Mouse (Mus musculus): ENCODE data around the gene Hist1h2bn. TPM values are rescaled to one million over a fixed set of nuclear protein-coding genes. Genes with fewer than 3 reads are reported as not detected.
"Not testable (repeated sequence)": the region's sequence is repeated elsewhere in the genome, so short reads cannot be mapped to it uniquely, and the experiment has no call there.

The Hist1h2bn gene
- polyA plus RNA-seq, 1 experiment from 2014 or later = not detected

GRCm38 (mm10) chr13:21755707-21756106, 1.8 kb downstream of the Hist1h2bn start:
- H3K4me1 ChIP-seq (replicated peaks) = peaks cover 19% of the 10 kb centered on the region
- H3K9ac ChIP-seq = no peak overlapping the region
- no peak overlapping the region for H3K4me3 ChIP-seq
- no peaks in the 10 kb centered on the region for H3K36me3 ChIP-seq
- no peak overlapping the region for H3K27ac ChIP-seq (replicated peaks)
- ATAC-seq (ENCODE audit: low FRiP score, low read depth) = no peak
- H3K27me3 ChIP-seq = no peaks in the 10 kb centered on the region
- no peaks in the 10 kb centered on the region for H3K9me3 ChIP-seq
- H3K4me2 ChIP-seq = no peak overlapping the region
- 71% methylated on average over 1 of the region's 1 CpGs for WGBS

DNA sequence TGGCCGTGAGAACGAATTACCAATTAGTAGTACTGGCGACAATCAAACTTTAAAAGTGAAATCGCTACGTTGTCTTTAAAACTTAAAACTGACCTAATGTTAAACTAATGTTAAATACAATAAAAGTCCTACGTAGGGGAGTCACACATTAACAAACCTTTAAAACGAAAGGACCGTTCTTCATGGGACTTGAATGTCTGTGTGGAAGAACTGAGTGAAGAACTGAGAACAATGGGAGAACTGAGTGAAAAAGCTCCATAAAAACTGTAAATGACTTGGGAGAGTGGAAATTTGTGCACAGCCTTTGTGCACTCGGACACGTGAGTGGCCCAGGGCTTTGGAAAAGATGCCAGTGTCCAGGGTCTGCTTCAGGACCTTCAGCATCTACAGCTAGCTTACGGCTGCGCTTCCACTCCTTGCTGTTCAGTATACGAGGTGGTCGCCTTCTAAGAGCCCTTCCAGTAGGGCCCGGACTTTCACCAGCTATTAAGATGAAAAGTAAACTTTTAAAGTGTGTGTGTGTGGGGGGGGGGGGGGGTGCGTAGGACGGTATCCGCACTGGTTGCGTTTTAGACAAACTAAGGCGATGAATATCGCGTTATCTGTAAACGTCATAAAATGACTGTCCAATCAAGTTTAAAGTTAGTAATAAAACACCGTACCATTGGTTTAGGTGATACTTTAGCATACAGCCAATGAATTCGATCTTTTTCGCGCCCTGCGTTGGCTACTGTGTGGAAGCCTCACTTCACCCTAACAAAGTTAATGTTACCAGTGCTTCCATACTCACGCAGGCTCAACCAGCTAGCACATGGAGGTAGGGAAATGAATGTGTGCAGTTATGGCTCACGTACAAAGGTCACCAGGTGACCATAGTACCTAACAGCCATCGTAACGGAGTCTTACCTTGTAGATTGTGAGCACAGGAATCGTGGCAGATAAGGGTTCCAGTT, 25.2 kb downstream of the Hist1h2bn start:
- H3K4me1 ChIP-seq (replicated peaks) = peaks cover 36% of the 10 kb centered on the region

DNA sequence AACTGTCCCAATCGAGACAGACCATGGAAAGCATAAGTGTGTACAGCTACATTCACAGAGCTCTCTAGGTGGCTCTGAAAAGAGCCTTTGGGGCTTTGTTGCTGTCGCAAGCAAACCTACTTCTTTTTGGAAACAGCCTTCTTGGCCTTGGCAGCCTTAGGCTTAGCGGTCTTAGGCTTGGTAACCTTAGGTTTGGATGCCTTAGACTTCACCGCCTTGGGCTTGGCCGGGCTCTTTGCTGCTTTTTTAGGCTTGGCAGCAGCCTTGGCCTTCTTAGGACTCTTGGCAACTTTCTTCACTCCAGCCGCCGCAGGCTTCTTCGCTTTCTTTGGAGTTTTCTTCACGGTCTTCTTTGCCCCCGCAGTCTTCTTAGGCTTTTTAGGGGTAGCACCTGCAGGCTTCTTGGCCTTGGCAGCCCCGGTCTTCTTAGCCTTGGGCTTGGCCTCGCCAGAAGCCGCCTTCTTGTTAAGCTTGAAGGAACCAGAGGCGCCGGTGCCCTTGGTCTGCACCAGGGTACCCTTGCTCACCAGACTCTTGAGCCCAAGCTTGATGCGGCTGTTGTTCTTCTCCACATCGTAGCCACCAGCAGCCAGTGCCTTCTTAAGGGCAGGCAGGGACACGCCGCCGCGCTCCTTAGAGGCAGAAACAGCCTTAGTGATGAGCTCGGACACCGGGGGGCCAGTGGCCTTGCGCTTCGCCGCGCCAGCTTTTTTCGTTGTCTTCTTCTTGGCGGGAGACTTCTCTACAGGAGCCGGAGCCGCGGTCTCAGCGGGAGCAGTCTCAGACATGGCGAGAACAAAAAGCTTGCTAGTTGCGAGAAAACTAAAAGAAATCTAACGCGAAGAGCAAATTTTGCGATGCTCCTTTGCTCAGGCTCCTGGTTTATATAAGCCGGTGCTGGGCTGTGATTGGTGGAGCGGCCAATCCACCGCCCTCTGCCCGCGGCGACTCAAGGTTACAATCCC, 26.1 kb downstream of the Hist1h2bn start, which contains the start of gene Hist1h1b:
TSS of gene Hist1h1b (minus strand) at position 859 of the 965 bp plus-strand sequence.
- H3K9me3 ChIP-seq = no peaks in the 10 kb centered on the region
- peak within 1 kb of the TSS; percentile 55 for H3K9ac ChIP-seq
- H3K36me3 ChIP-seq = no peaks in the 10 kb centered on the region
- peak within 1 kb of the TSS; percentile 69 for H3K27ac ChIP-seq (replicated peaks)
- H3K27me3 ChIP-seq = peaks cover 6% of the 10 kb centered on the region; the same call in 1 of the 2 replicates
- ATAC-seq (ENCODE audit: low FRiP score, low read depth) = 0 out of 2 replicates have a peak, but pooled peaks have one; percentile 1
- under 1% methylated on average over 44 of the region's 44 CpGs for WGBS
- peak within 1 kb of the TSS; percentile 86 for H3K4me2 ChIP-seq
- peaks cover 36% of the 10 kb centered on the region for H3K4me1 ChIP-seq (replicated peaks)
- peak within 1 kb of the TSS; percentile 47 for H3K4me3 ChIP-seq

More for the DNA sequence above, 25.2 kb downstream of the Hist1h2bn start:
- H3K36me3 ChIP-seq = no peaks in the 10 kb centered on the region
- H3K27ac ChIP-seq (replicated peaks) = peak overlapping the region; percentile 69
- H3K9me3 ChIP-seq = no peaks in the 10 kb centered on the region
- 5% methylated on average over 33 of the region's 33 CpGs for WGBS
- H3K27me3 ChIP-seq = peaks cover 6% of the 10 kb centered on the region; the same call in 1 of the 2 replicates
- H3K9ac ChIP-seq = peak overlapping the region; percentile 55
- peak overlapping the region; percentile 47 for H3K4me3 ChIP-seq
- peak; percentile 96 for ATAC-seq (ENCODE audit: low FRiP score, low read depth)
- peak overlapping the region; percentile 86 for H3K4me2 ChIP-seq

GRCm38 (mm10) chr13:21781021-21781555, 27.2 kb downstream of the Hist1h2bn start:
- H3K4me3 ChIP-seq = peak overlapping the region; percentile 47; the same call in 1 of the 2 replicates
- no peak for ATAC-seq (ENCODE audit: low FRiP score, low read depth)
- peak overlapping the region; percentile 86 for H3K4me2 ChIP-seq
- H3K36me3 ChIP-seq = no peaks in the 10 kb centered on the region
- H3K9ac ChIP-seq = no peak overlapping the region
- H3K27ac ChIP-seq (replicated peaks) = no peak overlapping the region
- H3K27me3 ChIP-seq = peaks cover 6% of the 10 kb centered on the region; the same call in 1 of the 2 replicates
- WGBS = 51% methylated on average over 6 of the region's 6 CpGs
- no peaks in the 10 kb centered on the region for H3K9me3 ChIP-seq
- H3K4me1 ChIP-seq (replicated peaks) = peaks cover 42% of the 10 kb centered on the region

GRCm38 (mm10) chr13:21781639-21782038, 27.7 kb downstream of the Hist1h2bn start:
- WGBS = 91% methylated on average over 1 of the region's 1 CpGs
- peaks cover 45% of the 10 kb centered on the region for H3K4me1 ChIP-seq (replicated peaks)
- no peak overlapping the region for H3K27ac ChIP-seq (replicated peaks)
- no peak for ATAC-seq (ENCODE audit: low FRiP score, low read depth)
- peaks cover 6% of the 10 kb centered on the region; the same call in 1 of the 2 replicates for H3K27me3 ChIP-seq
- no peak overlapping the region for H3K4me2 ChIP-seq
- H3K9me3 ChIP-seq = no peaks in the 10 kb centered on the region
- no peak overlapping the region for H3K9ac ChIP-seq
- no peaks in the 10 kb centered on the region for H3K36me3 ChIP-seq
- no peak overlapping the region for H3K4me3 ChIP-seq

DNA sequence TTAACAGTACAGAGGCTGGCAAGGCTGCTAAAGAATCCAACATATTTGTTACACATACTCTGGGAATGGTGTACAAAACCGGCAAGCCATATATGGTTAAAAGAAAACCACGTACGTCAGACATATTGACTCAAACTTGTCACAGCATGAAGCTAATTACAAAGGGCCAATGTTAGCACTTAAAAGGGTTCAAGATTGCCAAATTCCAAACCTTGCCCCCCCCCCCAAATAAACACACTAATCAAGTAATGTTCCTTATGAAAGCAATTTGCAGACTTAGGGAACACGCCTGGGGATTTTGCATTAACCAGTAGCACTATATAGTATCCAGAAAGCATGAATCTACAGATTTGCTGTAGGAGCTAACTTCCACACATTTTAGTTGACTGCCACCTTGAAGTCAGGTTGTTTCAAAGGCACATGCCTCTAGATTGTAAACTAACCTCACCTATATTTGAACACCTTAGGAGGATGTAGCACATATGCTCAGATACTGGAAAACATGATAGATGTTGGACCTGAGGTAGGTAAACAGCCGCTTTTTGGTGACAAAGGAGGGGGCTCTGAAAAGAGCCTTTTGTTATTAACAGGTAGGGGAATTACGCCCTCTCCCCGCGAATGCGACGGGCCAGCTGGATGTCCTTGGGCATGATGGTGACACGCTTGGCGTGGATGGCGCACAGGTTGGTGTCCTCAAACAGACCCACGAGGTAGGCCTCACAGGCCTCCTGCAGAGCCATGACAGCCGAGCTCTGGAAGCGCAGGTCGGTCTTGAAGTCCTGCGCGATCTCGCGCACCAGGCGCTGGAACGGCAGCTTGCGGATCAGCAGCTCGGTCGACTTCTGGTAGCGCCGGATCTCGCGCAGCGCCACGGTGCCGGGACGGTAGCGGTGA, 28.7 kb downstream of the Hist1h2bn start:
- not testable (repeated sequence) for H3K27me3 ChIP-seq; H3K36me3 ChIP-seq; H3K9me3 ChIP-seq; ATAC-seq (ENCODE audit: low FRiP score, low read depth)
- Histone ChIP-seq H3K4me2 (peak overlapping the region; percentile 85), H3K4me1 (replicated peaks) (peaks cover 45% of the 10 kb centered on the region), H3K9ac (peak overlapping the region; percentile 48), H3K4me3 (peak overlapping the region; percentile 41), H3K27ac (replicated peaks) (peak overlapping the region; percentile 72)
- WGBS = under 1% methylated on average over 14 of the region's 35 CpGs

GRCm38 (mm10) chr13:21783255-21783617, 29.3 kb downstream of the Hist1h2bn start, which contains the start of gene Hist1h3i:
Gene Hist1h3i, minus strand, starts transcription at chr13:21783370.
- Histone ChIP-seq H3K4me1 (replicated peaks) (peaks cover 49% of the 10 kb centered on the region), H3K4me2 (peak within 1 kb of the TSS; percentile 85), H3K27me3 (peaks cover 6% of the 10 kb centered on the region; the same call in 1 of the 2 replicates), H3K4me3 (peak within 1 kb of the TSS; percentile 41), H3K27ac (replicated peaks) (peak within 1 kb of the TSS; percentile 72), H3K9me3 (no peaks in the 10 kb centered on the region), H3K36me3 (no peaks in the 10 kb centered on the region), H3K9ac (peak within 1 kb of the TSS; percentile 48)
- peak; percentile 82 for ATAC-seq (ENCODE audit: low FRiP score, low read depth)
- WGBS = 0% methylated on average over 17 of the region's 20 CpGs

DNA sequence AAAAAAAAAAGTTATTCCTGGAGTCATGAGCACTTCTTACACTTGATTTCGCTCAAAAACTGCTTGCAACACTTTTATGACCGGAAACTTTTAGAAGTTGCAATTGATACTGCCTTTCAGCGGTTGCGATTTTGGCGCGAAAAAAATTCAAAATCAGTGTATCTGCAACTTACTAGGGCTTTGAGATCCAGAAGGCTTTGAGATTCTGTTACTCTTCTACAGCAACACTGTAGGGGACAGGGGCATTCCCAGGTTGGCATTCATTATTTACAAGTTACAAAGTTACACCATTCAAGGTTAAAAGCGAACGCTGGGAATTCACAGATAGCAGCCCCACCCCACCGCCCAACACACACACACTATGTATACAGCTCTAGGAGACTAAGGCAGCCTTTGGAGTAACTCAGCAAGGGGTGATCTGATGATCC, 29.8 kb downstream of the Hist1h2bn start:
- no peak for ATAC-seq (ENCODE audit: low FRiP score, low read depth)
- peaks cover 47% of the 10 kb centered on the region for H3K4me1 ChIP-seq (replicated peaks)
- WGBS = 1% methylated on average over 9 of the region's 9 CpGs
- peak overlapping the region; percentile 41 for H3K4me3 ChIP-seq
- no peaks in the 10 kb centered on the region for H3K36me3 ChIP-seq
- no peaks in the 10 kb centered on the region for H3K9me3 ChIP-seq
- H3K27ac ChIP-seq (replicated peaks) = peak overlapping the region; percentile 65
- H3K27me3 ChIP-seq = peaks cover 6% of the 10 kb centered on the region; the same call in 1 of the 2 replicates
- peak overlapping the region; percentile 85 for H3K4me2 ChIP-seq
- H3K9ac ChIP-seq = no peak overlapping the region

- no peak overlapping the region for H3K9ac ChIP-seq
- H3K27me3 ChIP-seq = peaks cover 6% of the 10 kb centered on the region; the same call in 1 of the 2 replicates
- H3K9me3 ChIP-seq = no peaks in the 10 kb centered on the region
- H3K36me3 ChIP-seq = no peaks in the 10 kb centered on the region
- no peak for ATAC-seq (ENCODE audit: low FRiP score, low read depth)
- no peak overlapping the region for H3K4me3 ChIP-seq
- H3K4me2 ChIP-seq = peak overlapping the region; percentile 85; the same call in 1 of the 2 replicates
- H3K4me1 ChIP-seq (replicated peaks) = peaks cover 44% of the 10 kb centered on the region
- WGBS = 19% methylated on average over 6 of the region's 6 CpGs
- H3K27ac ChIP-seq (replicated peaks) = peak overlapping the region; percentile 65; the same call in 1 of the 2 replicates
These were observed 30.4 kb downstream of the Hist1h2bn start for GRCm38 (mm10) chr13:21784311-21784710.

DNA sequence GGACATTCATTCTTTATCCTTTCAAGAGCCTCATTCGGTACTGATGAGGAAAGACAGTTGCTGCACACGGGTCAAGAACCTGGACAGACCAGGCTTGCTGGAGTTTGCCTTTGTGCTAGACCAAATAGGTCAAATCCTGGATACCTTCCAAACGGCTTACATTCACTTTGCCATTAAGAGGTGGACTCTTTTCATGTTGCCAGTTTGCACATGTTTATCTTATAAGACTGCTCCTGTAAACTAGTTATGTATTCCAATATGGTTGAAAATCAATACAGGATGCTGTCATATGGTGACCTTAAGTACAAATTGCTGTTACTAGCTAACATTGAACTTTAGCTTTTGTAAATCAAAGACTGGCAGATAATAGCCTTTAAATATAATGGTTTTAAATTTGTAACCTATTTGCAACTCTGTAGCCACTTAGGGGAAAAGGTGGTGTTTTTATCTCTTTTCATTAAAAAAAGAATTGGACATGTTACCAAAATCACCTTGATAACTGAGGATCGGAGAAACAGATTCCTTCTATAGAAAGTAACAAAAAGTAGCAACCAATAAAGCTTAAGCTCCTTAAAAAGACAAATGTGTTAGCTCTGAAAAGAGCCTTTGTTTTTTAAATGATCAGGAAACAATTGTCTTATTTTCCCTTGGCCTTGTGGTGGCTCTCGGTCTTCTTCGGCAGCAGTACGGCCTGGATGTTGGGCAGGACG, 32.4 kb downstream of the Hist1h2bn start:
- H3K4me1 ChIP-seq (replicated peaks) = peaks cover 32% of the 10 kb centered on the region
- H3K9ac ChIP-seq = peak overlapping the region; percentile 37; the same call in 1 of the 2 replicates
- H3K4me3 ChIP-seq = peak overlapping the region; percentile 34
- no peak for ATAC-seq (ENCODE audit: low FRiP score, low read depth)
- peak overlapping the region; percentile 69 for H3K4me2 ChIP-seq
- H3K36me3 ChIP-seq = no peaks in the 10 kb centered on the region
- WGBS = 5% methylated on average over 8 of the region's 8 CpGs
- H3K27me3 ChIP-seq = no peaks in the 10 kb centered on the region
- H3K27ac ChIP-seq (replicated peaks) = peak overlapping the region; percentile 78
- no peaks in the 10 kb centered on the region for H3K9me3 ChIP-seq
